9 mouse cellular contexts compared by ENCODE assay signal in the genomic region with DNA sequence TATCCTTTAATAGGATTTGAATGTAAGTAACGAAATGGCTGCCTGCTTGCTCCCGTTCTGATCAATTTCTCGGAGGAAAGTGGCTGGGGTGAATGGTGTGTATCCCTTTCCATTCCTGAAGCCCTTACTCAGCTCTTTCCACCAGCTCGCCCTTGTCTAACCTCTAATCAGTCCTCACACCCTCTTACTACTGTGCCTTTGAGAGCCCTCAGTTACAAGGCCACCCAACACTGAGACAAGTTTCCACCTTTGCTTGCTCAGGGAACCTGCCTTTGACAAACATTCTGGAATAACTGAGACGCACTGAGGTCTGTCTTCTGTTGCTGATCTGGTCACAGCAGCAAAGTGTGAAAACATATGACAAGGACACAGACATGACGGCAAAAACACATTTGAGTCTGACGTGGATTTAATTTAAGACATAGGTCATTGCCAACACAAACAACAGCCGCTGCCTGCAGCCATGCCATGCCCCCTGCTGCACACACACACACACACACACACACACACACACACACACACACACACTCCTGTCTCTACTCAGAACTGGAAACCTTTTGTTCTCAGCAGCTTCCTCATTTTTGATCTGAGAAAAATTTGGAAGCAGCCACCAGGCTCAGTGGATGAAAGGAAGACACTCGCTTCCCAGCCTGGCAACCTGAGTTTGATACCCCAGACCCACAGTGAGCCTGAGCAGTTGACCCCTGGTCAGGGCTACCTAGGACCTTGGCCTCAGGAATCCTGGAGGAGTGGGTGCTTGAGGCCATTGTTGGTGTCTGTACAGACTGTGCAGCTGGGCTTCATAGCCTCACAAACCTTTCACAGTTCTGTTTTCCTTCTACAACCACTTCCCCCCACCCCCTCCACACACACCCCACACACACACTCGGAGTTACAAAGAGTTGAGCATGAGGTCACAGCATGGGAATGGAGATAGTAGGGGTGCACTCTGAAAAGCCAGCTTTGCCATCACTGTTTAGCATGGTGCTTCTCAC. TPM values are rescaled to one million over a fixed set of nuclear protein-coding genes. Genes with fewer than 3 reads are reported as not detected.
DNase-seq lines count a peak whose midpoint lies in the region; ATAC-seq and TF ChIP-seq lines count a peak whose summit lies in the region.
"Had no signal": no experiment of that assay in that cellular context is flagged by ENCODE, and none has a peak within 500 bp of the region (broad histone marks: within the 10 kb centered on the region; RNA-seq: fewer than 3 reads in every experiment).

No protein-coding gene starts in this region.

- peak; percentile 35 for DNase-seq in neural tube, embryonic 10.5 days (ENCODE audit: extremely low spot score, low spot score)
- DNase-seq in embryonic facial prominence, embryonic 14.5 days (ENCODE audit: low spot score): peak; percentile 40
- no peak for DNase-seq in cerebellum, postnatal 36 days
- DNase-seq in midbrain, postnatal 0 days (ENCODE audit: low spot score): no peak

- H3K36me3 ChIP-seq in neural tube, embryonic 15.5 days: no peaks in the 10 kb centered on the region
- no peaks in the 10 kb centered on the region for H3K36me3 ChIP-seq in embryonic facial prominence, embryonic 14.5 days (ENCODE audit: control insufficient read depth, insufficient read depth, low read length)
- no peaks in the 10 kb centered on the region for H3K36me3 ChIP-seq in limb, embryonic 15.5 days
- H3K36me3 ChIP-seq in stomach, embryonic 15.5 days: no peaks in the 10 kb centered on the region
- H3K36me3 ChIP-seq in midbrain, postnatal 0 days (ENCODE audit: insufficient read depth, low read length): no peaks in the 10 kb centered on the region

- no peak overlapping the region for H3K27ac ChIP-seq in neural tube, embryonic 15.5 days (replicated peaks)
- peak overlapping the region; percentile 40 for H3K27ac ChIP-seq in embryonic facial prominence, embryonic 14.5 days (replicated peaks; ENCODE audit: low read depth, low read length)
- peak overlapping the region; percentile 47; the same call in 1 of the 2 replicates for H3K27ac ChIP-seq in limb, embryonic 15.5 days
- H3K27ac ChIP-seq in stomach, embryonic 15.5 days: peak overlapping the region; percentile 33; the same call in 1 of the 2 replicates
- H3K27ac ChIP-seq in midbrain, postnatal 0 days (ENCODE audit: low read depth, low read length): no peak overlapping the region
- H3K27ac ChIP-seq: hindbrain, postnatal 0 days had no signal

- H3K27me3 ChIP-seq in neural tube, embryonic 15.5 days (replicated peaks): no peaks in the 10 kb centered on the region
- no peaks in the 10 kb centered on the region for H3K27me3 ChIP-seq in embryonic facial prominence, embryonic 14.5 days (replicated peaks; ENCODE audit: control insufficient read depth, insufficient read depth, low read length)
- H3K27me3 ChIP-seq in limb, embryonic 15.5 days: no peaks in the 10 kb centered on the region
- H3K27me3 ChIP-seq in stomach, embryonic 15.5 days (replicated peaks): no peaks in the 10 kb centered on the region
- no peaks in the 10 kb centered on the region for H3K27me3 ChIP-seq in midbrain, postnatal 0 days (ENCODE audit: insufficient read depth, low read length)

- no peak for TF ChIP-seq CTCF in midbrain, postnatal 0 days (IDR thresholded peaks at IDR 0.05)

- no peak overlapping the region for H3K9ac ChIP-seq in neural tube, embryonic 15.5 days (replicated peaks)
- no peak overlapping the region for H3K9ac ChIP-seq in embryonic facial prominence, embryonic 14.5 days (ENCODE audit: low read depth, low read length)
- no peak overlapping the region for H3K9ac ChIP-seq in limb, embryonic 15.5 days
- H3K9ac ChIP-seq in stomach, embryonic 15.5 days: no peak overlapping the region
- H3K9ac ChIP-seq in midbrain, postnatal 0 days (replicated peaks; ENCODE audit: low read length, poor library complexity, severe bottlenecking): no peak overlapping the region

- no peak for ATAC-seq in neural tube, embryonic 15.5 days (ENCODE audit: low FRiP score)
- ATAC-seq in embryonic facial prominence, embryonic 14.5 days (ENCODE audit: low read depth): no peak
- ATAC-seq in limb, embryonic 15.5 days (ENCODE audit: insufficient number of reproducible peaks, low FRiP score, low TSS enrichment, low read depth): no peak
- ATAC-seq in stomach, embryonic 15.5 days (ENCODE audit: insufficient read depth, low FRiP score, low read depth): peak; percentile 69; the same call in 1 of the 2 replicates
- ATAC-seq in midbrain, postnatal 0 days (ENCODE audit: low FRiP score): no peak
- ATAC-seq: hindbrain, postnatal 0 days had no signal

- WGBS in neural tube, embryonic 15.5 days: 63% methylated on average over 10 of the region's 10 CpGs
- whole genome bisulfite sequencing in embryonic facial prominence, embryonic 14.5 days: 51% methylated on average over 10 of the region's 10 CpGs
- 43% methylated on average over 10 of the region's 10 CpGs for WGBS in limb, embryonic 15.5 days
- WGBS in stomach, embryonic 15.5 days: 51% methylated on average over 10 of the region's 10 CpGs
- 73% methylated on average over 10 of the region's 10 CpGs for WGBS in midbrain, postnatal 0 days

- H3K4me1 ChIP-seq in neural tube, embryonic 15.5 days: no peaks in the 10 kb centered on the region
- H3K4me1 ChIP-seq in embryonic facial prominence, embryonic 14.5 days (ENCODE audit: control insufficient read depth, insufficient read depth, low read length): peaks cover 9% of the 10 kb centered on the region
- peaks cover 13% of the 10 kb centered on the region; the same call in 1 of the 2 replicates for H3K4me1 ChIP-seq in limb, embryonic 15.5 days
- H3K4me1 ChIP-seq in stomach, embryonic 15.5 days: peaks cover 8% of the 10 kb centered on the region; the same call in 1 of the 2 replicates
- H3K4me1 ChIP-seq in midbrain, postnatal 0 days (ENCODE audit: insufficient read depth, low read length): no peaks in the 10 kb centered on the region

- H3K9me3 ChIP-seq in neural tube, embryonic 15.5 days (replicated peaks): no peaks in the 10 kb centered on the region
- no peaks in the 10 kb centered on the region for H3K9me3 ChIP-seq in embryonic facial prominence, embryonic 14.5 days (ENCODE audit: control insufficient read depth, low read length)
- no peaks in the 10 kb centered on the region for H3K9me3 ChIP-seq in limb, embryonic 15.5 days
- no peaks in the 10 kb centered on the region for H3K9me3 ChIP-seq in stomach, embryonic 15.5 days
- H3K9me3 ChIP-seq in midbrain, postnatal 0 days (ENCODE audit: low read length): no peaks in the 10 kb centered on the region

- H3K4me3 ChIP-seq in neural tube, embryonic 15.5 days (replicated peaks): no peak overlapping the region
- H3K4me3 ChIP-seq in embryonic facial prominence, embryonic 14.5 days (ENCODE audit: low read depth, low read length): no peak overlapping the region
- H3K4me3 ChIP-seq in limb, embryonic 15.5 days: no peak overlapping the region
- H3K4me3 ChIP-seq in stomach, embryonic 15.5 days (replicated peaks): no peak overlapping the region
- no peak overlapping the region for H3K4me3 ChIP-seq in midbrain, postnatal 0 days (ENCODE audit: low read depth, low read length)

- no peak overlapping the region for H3K4me2 ChIP-seq in neural tube, embryonic 15.5 days
- no peak overlapping the region for H3K4me2 ChIP-seq in embryonic facial prominence, embryonic 14.5 days (ENCODE audit: low read depth, low read length)
- H3K4me2 ChIP-seq in limb, embryonic 15.5 days: no peak overlapping the region
- no peak overlapping the region for H3K4me2 ChIP-seq in stomach, embryonic 15.5 days
- no peak overlapping the region for H3K4me2 ChIP-seq in midbrain, postnatal 0 days (ENCODE audit: low read depth, low read length, poor library complexity, severe bottlenecking)

RNA-seq across cellular contexts. Expression of a gene that starts 37.6 kb away (rescaled TPM):
- polyA plus RNA-seq in neural tube, embryonic 15.5 days (2015; fragmentation: Nextera tagmentation; extraction: Ambion mirVana): 1,798 and 1,858 TPM in 2 replicates
- 1,690 and 1,712 TPM in 2 replicates for polyA plus RNA-seq in embryonic facial prominence, embryonic 14.5 days (2014; fragmentation: Nextera tagmentation; extraction: Ambion mirVana)
- 1,462 and 1,539 TPM in 2 replicates for polyA plus RNA-seq in limb, embryonic 15.5 days (2015; fragmentation: Nextera tagmentation; extraction: Ambion mirVana)
- 1,700 and 1,987 TPM in 2 replicates for polyA plus RNA-seq in stomach, embryonic 15.5 days (2015; fragmentation: Nextera tagmentation; extraction: Ambion mirVana)
- total RNA-seq in midbrain, postnatal 0 days (2014; rRNA removed): 337 and 436 TPM in 2 replicates
- 2,585 and 2,689 TPM in 2 replicates for polyA plus RNA-seq in midbrain, postnatal 0 days (2015; fragmentation: Nextera tagmentation; extraction: Ambion mirVana)

RNA-seq across cellular contexts. Expression of a gene that starts 43.5 kb away (rescaled TPM):
- 21.8 and 45.8 TPM in 2 replicates for polyA plus RNA-seq in neural tube, embryonic 15.5 days (2015; fragmentation: Nextera tagmentation; extraction: Ambion mirVana)
- polyA plus RNA-seq in embryonic facial prominence, embryonic 14.5 days (2014; fragmentation: Nextera tagmentation; extraction: Ambion mirVana): 65.5 and 72.3 TPM in 2 replicates
- polyA plus RNA-seq in limb, embryonic 15.5 days (2015; fragmentation: Nextera tagmentation; extraction: Ambion mirVana): 83.1 and 90.5 TPM in 2 replicates
- polyA plus RNA-seq in stomach, embryonic 15.5 days (2015; fragmentation: Nextera tagmentation; extraction: Ambion mirVana): 93.9 and 95.5 TPM in 2 replicates
- total RNA-seq in midbrain, postnatal 0 days (2014; rRNA removed): 11.0 and 20.0 TPM in 2 replicates
- 13.3 and 13.8 TPM in 2 replicates for polyA plus RNA-seq in midbrain, postnatal 0 days (2015; fragmentation: Nextera tagmentation; extraction: Ambion mirVana)

RNA-seq across cellular contexts. Expression of a gene that starts 58.6 kb away (rescaled TPM):
- polyA plus RNA-seq in neural tube, embryonic 15.5 days (2015; fragmentation: Nextera tagmentation; extraction: Ambion mirVana): 2.1 and 2.3 TPM in 2 replicates
- 1.5 and 2.2 TPM in 2 replicates for polyA plus RNA-seq in embryonic facial prominence, embryonic 14.5 days (2014; fragmentation: Nextera tagmentation; extraction: Ambion mirVana)
- polyA plus RNA-seq in limb, embryonic 15.5 days (2015; fragmentation: Nextera tagmentation; extraction: Ambion mirVana): 1.9 and 2.1 TPM in 2 replicates
- 0.80 TPM in 2 replicates for polyA plus RNA-seq in stomach, embryonic 15.5 days (2015; fragmentation: Nextera tagmentation; extraction: Ambion mirVana)
- 2.5 and 4.1 TPM in 2 replicates for total RNA-seq in midbrain, postnatal 0 days (2014; rRNA removed)
- polyA plus RNA-seq in midbrain, postnatal 0 days (2015; fragmentation: Nextera tagmentation; extraction: Ambion mirVana): 2.9 and 3.5 TPM in 2 replicates
- total RNA-seq: liver, adult 2 months had no signal

RNA-seq across cellular contexts. Expression of a gene that starts 58.6 kb away (rescaled TPM):
- 21.4 and 22.5 TPM in 2 replicates for polyA plus RNA-seq in neural tube, embryonic 15.5 days (2015; fragmentation: Nextera tagmentation; extraction: Ambion mirVana)
- 48.1 and 54.4 TPM in 2 replicates for polyA plus RNA-seq in embryonic facial prominence, embryonic 14.5 days (2014; fragmentation: Nextera tagmentation; extraction: Ambion mirVana)
- polyA plus RNA-seq in limb, embryonic 15.5 days (2015; fragmentation: Nextera tagmentation; extraction: Ambion mirVana): 44.8 and 45.1 TPM in 2 replicates
- 29.8 and 40.7 TPM in 2 replicates for polyA plus RNA-seq in stomach, embryonic 15.5 days (2015; fragmentation: Nextera tagmentation; extraction: Ambion mirVana)
- 20.6 and 23.3 TPM in 2 replicates for total RNA-seq in midbrain, postnatal 0 days (2014; rRNA removed)
- polyA plus RNA-seq in midbrain, postnatal 0 days (2015; fragmentation: Nextera tagmentation; extraction: Ambion mirVana): 21.7 and 23.5 TPM in 2 replicates

Comparison
In these comparisons a context has a peak if more than half of its experiments do, and no peak if none do; other contexts are left out.
1. DNase-seq: peak in neural tube, embryonic 10.5 days (single experiment) and embryonic facial prominence, embryonic 14.5 days (single experiment); none in cerebellum, postnatal 36 days (0 of 2) and midbrain, postnatal 0 days (single experiment).
2. H3K27ac ChIP-seq: peak in embryonic facial prominence, embryonic 14.5 days (single experiment), limb, embryonic 15.5 days (single experiment) and stomach, embryonic 15.5 days (single experiment); none in neural tube, embryonic 15.5 days (single experiment) and midbrain, postnatal 0 days (single experiment).